Mouse (Mus musculus): ENCODE results near the gene Akr1c19.
"Not testable (repeated sequence)": the region's sequence is repeated elsewhere in the genome, so short reads cannot be mapped to it uniquely, and the experiment has no call there.

The Akr1c19 gene

DNA sequence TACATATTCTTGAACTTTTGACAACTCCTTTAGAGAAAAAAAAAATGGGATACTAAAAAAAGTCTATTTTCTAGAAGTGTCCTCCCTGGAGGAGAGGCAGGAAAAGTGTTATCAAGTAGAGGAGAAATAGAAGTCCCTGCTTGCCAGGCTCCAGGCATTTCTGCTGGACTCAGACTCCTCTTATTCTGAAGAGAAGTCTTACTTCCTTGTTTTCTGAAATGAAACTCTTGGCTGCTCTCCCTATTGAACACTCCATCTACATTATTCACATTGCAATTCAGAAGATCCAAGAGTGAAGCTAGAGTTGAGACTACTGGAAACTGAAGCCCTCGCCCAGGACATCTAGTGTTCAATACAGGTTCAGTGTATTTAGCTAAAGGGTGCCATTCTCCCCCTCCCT, at the start of gene Akr1c19:
Gene Akr1c19, plus strand, starts transcription at position 260 of the 400 bp plus-strand sequence.
- no peak for DNase-seq (ENCODE audit: low spot score in 2 of 2)

DNA sequence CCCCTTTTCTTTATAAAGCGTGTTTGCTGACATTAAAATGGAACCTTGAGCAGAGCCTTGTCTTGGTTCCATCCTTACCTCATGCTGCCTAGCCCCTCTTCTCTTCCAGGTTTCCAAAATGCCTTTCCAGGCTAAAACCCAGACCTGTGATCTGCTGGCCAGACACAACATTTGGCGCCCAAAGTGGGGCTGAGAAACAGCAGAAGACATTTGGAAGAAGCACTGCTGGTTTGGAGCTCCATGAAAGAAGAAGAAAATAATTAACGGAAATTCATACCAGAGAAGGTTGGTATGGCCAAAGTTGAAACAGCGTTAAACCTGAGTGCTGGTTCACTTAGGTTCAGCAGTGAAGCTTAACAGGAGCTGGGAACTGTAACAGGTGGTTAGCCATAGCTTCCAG, 47.2 kb upstream of the Akr1c19 start:
- not testable (repeated sequence) for DNase-seq (ENCODE audit: low spot score in 2 of 2)

DNA sequence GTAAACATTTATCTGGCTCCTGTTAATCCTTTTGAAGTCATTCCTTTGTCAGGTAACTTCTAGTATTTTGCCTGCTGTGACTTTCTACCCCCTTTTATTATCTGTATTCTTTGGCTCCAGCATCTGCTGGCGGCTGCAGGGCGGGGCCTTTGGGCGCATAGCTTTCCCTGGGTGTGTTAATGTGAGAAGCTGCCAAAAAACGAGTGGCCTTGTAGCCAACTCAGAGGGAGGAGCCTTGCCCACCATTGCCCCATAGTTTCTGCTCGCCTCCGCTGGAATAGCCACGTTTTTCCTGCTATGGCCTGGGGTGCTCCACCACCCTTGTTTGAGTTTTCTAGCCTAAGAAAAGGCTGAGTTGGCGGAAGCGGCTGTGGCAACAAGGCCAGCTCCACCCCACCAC, 45.4 kb upstream of the Akr1c19 start:
- DNase-seq (ENCODE audit: low spot score in 2 of 2) = no peak

DNA sequence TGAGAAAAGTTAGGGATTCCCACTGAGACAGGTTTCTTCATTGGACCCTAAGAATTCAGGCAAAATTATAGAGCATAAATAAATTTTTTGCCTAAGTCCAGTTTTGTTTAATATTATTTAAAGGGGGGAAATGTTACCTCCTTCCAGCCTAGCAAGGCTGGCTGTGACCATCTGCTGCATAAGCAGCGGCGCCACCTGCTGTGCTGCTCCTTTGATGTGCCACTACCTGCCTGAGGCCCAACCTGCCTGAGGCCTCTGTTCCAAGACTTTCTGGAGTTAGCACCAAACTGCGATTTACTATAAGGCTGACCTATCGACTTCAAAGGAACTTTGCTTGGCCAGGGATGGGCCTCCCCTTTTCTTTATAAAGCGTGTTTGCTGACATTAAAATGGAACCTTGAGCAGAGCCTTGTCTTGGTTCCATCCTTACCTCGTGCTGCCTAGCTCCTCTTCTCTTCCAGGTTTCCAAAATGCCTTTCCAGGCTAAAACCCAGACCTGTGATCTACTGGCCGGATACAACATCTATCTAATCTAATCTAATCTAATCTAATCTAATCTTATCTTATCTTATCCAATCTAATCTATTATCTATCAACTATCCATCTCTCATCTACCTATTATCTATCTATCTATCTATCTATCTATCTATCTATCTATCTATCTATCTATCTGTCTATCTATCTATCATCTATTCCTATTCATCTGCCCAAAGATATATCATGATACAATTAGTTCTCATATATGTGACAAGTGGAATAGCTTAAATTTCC, 41.7 kb upstream of the Akr1c19 start:
- DNase-seq (ENCODE audit: low spot score in 2 of 2) = not testable (repeated sequence)

DNA sequence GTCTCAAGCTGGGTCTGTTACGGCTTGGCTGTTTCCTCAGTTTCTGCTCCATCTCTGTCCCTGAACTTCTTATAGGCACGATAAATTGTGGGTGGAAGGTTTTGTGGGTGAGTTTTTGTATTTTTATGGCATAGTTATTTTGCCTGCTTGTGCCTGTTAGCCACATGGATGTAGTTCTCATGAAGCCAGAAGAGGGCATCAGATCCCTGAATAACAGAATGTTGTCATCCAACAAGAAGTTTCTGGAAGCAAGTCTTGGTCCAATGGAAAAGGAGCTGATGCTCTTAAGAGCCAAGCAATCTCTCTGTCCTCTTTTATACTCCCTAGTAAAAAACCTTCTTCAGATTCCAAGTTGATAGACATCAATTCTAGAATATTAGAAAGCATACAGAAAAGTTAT, 40.3 kb upstream of the Akr1c19 start:
- peak; percentile 21 to 28 for DNase-seq (ENCODE audit: low spot score in 2 of 2)

DNA sequence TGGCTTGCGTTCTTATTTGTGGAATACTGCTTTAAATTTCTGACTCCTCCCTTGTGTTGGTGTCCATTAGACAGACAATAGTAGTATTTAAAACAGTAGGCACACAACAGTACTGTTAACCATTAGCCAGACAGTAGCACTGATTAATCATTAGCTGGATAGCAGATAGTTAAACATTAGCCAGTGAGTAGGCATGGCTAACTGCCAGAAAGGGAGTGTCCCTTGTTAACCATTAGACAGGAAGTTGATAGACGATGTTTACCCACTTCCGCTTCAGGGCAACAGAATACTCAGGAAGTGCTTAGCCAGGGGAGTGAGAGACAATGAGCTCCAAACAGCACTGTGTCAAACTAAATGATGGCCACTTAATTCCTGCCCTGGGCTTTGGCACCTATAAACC, 37.6 kb upstream of the Akr1c19 start, which contains the start of gene Akr1c13:
Gene Akr1c13, plus strand, starts transcription at position 247 of the 400 bp plus-strand sequence.
- DNase-seq (ENCODE audit: low spot score in 2 of 2) = no peak

DNA sequence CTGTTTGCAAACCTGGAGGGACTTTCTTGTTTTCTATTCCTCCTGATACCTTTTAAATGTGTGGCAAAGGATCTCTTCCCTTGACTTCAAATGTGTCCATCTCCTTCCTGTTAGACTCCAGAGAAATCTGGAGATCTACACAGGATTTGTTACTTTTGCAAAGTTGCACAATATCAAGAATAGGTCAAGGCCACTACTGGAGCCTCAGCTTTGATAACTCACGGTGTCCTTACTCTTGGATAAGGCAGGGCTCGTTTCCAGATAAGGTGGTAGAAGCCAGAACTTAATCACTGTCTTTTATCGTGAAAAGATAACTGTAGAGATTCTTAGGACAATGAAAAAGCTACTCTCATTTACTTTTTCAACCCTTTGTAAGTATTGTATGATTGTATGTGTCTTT, 36.0 kb upstream of the Akr1c19 start:
- no peak for DNase-seq (ENCODE audit: low spot score in 2 of 2)

DNA sequence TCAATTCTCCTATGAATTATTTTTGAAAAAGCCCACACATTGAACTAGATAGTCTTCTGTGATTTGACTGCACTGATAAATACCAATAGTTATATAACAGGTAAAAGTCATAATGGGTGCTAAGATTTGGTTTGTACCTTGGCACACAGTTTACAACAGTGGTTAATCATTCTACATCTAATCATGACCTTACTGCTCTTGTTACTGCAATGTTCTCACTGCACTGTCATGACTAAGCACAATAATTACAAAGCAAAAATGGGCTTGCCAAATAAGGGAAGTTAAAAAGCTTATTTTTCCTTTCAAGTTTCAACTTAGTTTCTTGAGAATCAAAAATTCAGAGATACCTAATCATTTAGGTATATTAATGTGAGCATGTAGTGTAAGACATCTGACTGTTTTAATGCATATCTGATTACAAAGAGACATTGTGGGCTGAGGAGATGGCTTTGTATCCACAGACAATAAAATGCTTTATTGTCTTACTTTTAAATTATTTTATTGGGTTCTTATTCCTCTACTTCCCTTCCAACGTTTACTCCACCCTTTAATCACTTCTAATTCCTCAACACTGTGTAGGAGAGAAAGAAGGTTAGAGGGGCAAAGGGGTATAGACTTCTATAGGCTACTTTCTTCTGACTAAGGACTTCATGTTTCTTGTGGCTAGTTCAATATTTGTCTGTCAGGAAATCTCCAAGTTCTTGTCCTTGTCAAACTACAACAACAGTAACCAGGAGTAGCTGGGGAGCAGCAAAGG, 22.2 kb upstream of the Akr1c19 start:
- DNase-seq (ENCODE audit: low spot score in 2 of 2) = no peak

DNA sequence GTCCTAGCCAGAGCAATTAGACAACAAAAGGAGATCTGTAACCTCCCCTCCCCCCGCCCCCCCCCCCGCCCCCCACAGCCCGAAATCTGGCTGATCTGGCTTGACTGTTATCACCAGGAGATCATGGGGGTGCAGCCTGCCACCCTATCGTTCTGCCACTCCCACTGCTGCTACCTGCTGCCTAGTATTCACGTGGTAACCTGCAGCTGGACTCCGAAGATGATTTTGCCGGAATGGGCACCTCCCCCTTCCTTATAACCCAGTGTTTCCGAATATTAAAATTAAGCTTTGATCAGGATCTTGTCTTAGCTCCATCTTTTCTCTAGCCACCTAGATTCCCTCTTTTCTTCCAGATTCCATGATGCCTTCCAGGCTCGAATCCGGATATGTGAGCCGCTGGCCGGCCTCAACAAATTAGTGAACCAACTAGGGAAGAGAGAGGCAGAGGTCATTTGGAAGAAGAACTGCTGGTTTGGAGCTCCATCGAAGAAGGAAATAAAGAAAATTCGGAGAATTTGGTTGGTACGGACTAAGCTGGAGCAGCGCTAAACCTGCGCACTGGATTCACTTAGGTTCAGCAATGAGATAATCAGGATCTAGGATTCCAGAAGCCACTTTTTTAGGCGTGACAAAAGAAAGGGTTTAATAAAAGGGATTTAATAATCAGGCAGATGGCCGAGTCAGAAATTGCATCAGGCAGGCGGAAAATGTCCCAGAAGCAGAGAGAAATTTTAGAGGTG, 16.8 kb upstream of the Akr1c19 start:
- no peak for DNase-seq (ENCODE audit: low spot score in 2 of 2)

DNA sequence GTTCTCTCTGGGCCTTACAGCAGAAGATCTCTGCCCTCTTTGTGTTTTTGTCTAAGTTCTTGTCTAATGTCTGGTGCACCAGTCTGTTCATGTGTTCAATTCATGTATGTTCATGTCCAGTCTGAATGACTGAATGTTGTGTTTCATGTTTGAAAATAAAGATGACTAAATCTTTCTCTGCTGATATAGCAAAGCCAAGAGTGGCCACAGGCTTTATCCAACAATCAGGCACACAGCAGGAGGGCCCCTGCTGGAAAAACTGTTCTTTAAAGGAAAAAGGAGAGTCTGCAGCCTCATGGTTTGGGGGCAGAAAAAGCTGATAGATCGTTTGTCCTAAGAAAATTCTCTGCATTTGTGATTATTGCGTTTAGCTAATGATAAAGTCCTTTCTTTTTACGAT, 16.2 kb upstream of the Akr1c19 start:
- DNase-seq (ENCODE audit: low spot score in 2 of 2) = no peak

DNA sequence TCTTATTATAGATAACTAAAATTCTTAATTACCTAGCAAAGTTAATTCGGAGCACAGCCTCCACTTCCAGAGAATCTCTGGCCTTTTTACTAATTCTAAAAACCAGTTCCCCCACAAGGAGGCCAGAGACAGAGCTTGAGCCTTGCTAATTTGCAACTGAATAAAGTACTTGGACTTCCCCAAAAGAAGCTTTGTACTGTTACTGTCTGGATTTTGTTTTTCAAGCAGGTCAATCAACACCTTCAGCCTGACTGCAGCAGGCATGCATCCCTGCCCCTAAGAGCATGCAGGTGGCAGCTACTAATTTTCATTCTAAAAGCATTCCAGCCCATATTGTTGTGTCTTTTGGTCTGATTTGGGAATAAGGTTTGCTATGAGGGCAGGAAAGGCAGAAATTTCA, 13.0 kb upstream of the Akr1c19 start:
- not testable (repeated sequence) for DNase-seq (ENCODE audit: low spot score in 2 of 2)

DNA sequence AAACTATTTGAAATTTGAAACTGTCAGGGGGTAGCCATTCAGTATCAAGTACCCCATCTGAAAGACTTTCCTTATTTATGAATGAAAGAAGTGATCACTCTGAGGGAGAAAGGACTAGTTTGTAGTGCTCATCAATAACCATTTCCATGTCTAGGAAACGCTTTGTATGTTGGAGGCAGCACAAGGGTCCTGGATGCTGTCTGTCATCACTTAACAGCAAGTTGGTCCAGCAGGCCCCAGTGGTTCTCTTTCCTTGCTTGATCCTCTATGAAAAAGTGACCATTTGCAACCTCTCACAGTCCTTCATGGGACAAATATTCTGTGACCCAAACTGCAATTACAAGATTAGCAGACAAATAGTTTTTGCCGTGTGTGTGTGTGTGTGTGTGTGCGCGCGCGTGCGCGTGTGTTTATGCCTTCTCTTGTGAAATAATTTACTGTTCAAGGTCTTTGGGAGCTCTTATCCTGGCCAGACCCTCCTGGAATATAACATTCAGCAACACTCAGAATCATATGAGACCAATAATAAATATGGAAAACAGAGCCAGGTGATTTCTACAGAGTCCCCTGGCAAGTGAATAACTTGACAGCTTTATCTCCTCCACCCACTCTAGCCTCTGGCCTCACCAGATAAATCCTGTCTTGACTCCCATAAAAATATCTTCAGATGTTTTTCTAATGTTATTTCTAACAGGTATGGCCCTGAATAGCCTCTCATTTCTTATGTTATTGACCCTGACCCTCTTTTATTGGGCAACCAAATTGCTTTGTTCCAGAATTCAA, 2.5 kb downstream of the Akr1c19 start:
- no peak for DNase-seq (ENCODE audit: low spot score in 2 of 2)

DNA sequence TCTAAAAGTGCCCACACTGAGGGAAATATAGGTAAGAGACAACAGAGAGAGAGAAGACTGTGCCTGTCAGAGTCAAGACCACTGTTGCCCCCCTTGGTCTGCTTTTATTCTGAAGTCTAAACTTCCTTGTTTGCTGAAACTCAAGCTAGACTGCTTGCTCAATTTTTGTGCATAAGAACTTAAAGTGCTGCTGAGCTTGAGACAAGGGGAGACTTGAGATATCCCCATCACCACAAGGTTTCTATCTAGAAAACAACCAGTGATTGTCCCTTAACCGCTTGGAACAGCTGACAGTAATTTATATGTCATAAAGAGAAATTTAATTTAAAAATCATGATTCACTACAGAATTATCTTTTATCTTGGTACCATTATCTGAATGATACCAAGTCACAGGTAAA, 4.6 kb downstream of the Akr1c19 start:
- DNase-seq (ENCODE audit: low spot score in 2 of 2) = no peak

DNA sequence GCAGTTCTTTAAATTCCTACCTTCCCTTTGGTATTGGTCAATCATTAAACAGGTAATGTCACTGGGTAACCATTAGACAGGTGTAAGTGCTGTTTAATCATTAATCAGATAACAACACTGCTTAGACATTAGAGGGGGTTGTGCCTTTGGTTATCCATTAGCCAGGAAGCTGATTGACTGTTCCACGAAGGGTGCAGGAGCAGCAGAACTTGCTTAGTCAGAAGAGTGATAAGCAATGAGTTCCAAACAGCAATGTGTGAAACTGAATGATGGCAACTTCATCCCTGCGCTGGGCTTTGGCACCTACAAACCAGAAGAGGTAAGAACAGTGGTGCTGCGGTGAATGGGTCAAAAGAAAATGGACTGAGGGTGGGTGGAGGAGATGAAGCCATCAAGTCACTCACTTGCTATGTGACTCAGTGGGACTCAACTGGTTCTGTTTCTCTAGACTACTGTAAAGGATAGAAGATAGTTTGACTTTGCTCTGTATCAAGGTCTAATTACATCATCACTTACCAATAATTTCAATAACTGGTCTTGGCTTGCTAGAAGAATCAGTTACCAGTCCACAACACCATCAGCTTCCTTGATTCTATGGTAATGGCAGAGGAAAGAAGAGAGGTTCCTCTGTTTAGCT, 5.2 kb downstream of the Akr1c19 start:
- DNase-seq (ENCODE audit: low spot score in 2 of 2) = no peak

DNA sequence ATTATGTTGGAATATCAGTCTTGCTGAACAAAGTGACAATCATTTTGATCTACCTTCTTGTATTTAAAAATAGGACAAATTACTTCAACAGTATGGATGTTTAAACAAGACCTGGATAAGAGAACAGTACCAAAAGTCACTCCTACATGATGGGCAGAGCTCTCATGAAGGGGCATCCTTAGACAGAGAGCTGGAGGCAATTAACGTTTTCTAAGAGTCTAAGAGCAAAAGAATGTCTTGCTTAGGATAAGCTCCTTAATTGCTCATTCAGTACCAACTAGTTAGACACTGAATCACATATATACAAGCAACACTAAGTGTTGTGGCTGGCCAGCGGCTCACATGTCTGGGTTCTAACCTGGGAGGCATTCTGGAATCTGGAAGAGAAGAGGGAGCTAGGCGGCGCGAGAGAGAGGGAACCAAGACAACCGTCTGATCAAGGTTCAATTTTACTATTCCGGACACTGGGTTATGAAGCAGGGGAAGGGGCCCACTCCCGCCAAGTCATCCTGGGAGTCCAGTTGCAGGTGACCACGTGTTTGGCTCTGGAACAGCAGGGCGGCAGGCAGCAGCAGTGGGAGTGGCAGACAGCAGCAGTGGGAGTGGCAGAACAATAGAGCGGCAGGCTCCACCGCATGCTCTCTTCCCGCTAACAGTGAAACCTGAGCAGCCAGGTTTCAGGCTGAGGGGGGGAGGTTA, 16.5 kb downstream of the Akr1c19 start:
- peak; percentile 25 for DNase-seq (ENCODE audit: low spot score in 2 of 2)

DNA sequence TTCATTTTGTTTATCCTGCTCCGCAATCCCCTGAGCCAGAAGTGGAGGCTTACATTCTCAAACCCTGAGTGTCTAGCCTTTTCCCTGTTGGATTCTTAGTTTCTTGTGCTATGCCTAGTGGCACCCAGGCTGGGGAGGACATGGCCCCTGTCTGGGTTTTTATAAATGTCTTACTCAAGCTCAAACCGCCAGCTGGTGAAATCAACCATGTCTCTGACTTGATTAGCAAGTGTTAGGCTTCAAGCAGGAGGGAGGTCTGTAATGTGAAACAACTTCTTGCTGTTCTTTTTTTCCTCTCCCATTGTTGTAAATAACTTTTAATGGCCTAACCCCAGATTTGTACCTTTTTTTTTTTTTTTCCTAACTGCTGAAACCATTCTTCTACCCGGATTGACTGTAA, 20.8 kb downstream of the Akr1c19 start:
- no peak for DNase-seq (ENCODE audit: low spot score in 2 of 2)

DNA sequence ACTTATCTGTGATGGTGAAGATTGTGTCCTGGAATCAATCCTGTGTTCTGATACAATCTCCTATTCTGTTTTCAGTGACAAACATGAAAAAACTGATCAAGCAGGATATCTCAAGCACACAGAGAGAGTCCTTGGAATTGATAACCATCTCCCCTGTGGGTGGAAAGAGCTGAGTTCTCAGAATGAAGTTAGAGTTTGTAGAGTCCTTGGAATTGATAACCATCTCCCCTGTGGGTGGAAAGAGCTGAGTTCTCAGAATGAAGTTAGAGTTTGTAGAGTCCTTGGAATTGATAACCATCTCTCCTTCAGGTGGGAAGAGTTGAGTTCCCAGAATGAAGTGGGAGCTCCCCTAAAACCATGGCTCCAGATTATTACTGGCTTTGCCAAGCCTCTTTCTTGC, 28.4 kb downstream of the Akr1c19 start:
- DNase-seq (ENCODE audit: low spot score in 2 of 2) = not testable (repeated sequence)

DNA sequence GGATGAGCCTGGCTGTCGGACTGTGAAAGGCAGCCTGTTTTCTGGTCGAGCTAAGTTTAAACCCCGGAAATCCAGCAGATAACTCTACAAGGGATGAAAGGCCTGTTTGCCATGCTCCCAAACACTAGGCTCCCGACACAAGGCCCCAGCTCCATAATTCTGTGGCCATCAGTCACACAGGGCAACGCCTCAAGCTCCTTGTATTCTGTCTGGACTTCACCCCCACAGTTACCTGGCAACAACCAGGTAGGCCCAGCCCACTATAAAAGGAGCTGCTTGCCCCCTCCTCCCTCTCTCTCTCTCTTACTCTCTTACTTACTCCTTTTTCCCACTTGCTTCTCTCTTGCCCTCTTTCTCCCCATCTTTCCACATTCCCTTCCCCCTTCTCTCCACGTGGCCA, 28.8 kb downstream of the Akr1c19 start:
- DNase-seq (ENCODE audit: low spot score in 2 of 2) = no peak

DNA sequence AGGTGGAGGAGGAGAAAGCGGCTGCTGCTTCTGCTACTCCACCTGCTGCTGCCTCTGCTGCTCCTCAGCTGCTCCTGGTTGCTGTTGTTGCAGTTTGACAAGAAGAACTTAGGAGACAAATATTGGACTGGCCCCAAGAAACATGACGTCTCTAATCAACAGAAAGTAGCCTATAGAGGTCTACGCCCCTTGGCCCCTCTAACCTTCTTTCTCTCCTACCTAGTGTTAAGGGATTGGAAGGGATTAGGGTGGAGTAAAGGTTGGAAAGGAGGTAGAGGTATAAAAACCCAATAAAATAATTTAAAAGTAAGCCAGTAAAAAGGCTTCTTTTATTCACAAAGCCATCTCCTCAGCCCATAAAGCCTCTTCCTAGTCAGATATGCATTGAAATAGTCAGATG, 36.1 kb downstream of the Akr1c19 start:
- DNase-seq (ENCODE audit: low spot score in 2 of 2) = no peak

DNA sequence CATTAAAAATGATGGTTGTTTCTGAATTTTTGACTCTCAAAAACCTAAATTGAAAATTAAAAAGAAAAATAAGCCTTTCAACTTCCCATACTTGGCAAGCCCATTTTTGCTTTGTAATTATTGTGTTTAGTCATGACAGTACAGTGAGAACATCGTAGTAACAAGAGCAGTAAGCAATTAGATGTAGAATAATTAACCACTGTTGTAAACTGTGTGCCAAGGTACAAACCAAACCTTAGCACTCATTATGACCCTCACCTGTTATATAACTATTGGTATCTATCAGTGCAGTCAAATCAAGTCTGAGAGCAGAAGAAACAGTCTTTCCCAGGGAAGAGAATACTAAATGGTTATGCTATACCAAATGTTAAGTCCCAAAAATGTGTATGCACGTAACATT, 36.5 kb downstream of the Akr1c19 start:
- DNase-seq (ENCODE audit: low spot score in 2 of 2) = no peak

DNA sequence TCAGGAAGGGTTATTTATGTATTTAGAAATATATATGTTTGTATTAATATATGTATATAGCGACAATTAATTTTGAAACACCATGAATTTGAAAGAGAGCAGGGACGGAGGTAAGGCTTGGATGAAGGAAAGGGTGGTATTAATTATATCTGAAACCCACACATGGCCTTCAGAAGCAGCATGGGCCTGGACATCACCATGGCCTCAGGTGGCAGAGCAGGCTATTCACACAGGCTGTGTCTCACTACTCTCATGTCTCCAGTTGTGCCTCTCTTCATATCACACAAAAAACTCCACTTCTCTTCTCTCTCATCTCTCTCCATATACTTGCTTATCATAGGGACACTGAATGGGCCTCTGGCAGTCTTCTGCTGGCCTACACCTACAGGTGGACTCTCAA, 37.0 kb downstream of the Akr1c19 start:
- not testable (repeated sequence) for DNase-seq (ENCODE audit: low spot score in 2 of 2)
